Mouse (Mus musculus): ENCODE measurements around the gene Jmy. TPM values are rescaled to one million over a fixed set of nuclear protein-coding genes. Genes with fewer than 3 reads are reported as not detected.
A peak's percentile ranks its signal among the peaks of the same experiment; 100 is the strongest.

Jmy gene
- polyA plus RNA-seq, 1 experiment from 2014 or later = 10.8 TPM

GRCm38 (mm10) chr13:93499973-93500633 lies 495 bp upstream of the Jmy start:
- peak; percentile 16 for ATAC-seq (ENCODE audit: insufficient number of reproducible peaks, insufficient read depth, low FRiP score, low TSS enrichment)
- WGBS = 15% methylated on average over 12 of the region's 12 CpGs

DNA sequence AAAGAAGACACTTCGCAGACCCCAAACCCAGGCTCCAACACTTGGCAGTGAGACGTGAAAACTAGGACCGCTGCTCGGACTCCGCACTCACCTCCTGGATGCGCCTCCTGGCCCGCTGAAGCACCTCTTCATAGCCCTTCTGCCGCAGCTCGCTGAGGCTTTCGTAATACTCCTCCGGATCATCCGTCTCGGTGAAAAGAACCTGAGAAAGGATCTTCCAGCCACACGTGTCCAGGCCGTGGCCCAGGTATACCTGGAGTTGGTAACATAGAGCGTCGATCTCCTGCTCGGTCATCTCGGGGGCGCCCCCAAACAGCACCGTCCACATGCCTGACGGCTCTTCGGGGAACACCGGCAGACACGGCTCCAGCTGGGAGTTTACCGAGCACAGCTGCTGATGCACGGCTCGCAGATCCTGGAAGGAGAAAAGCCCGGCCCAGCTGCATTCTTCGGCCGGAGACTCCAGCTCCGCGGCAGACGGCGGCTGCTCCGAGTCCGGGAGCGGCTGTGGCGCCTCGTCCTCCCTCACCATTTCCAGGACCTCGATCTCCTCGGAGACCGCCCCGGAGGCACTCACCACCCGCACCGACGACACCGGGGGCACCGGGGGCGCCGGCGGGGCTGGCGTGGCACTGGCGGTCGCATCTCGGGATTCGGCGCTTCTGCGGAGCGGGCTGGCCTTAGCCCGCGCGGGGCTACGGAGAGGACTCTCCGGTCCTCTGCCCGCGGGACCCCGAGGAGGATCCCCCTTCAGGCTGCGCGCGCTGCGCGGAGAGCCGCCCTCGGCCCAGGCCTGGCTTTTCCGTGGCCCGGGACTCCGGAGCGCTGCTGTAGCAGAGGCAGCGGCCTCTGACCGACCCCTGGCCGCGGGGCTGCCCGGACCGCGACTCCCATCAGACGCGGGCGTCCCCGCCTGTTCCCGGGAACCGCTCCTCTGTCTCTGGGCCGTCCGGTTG lies 1.1 kb downstream of the Jmy start:
- under 1% methylated on average over 94 of the region's 94 CpGs for WGBS
- Histone ChIP-seq H3K4me3 (peak overlapping the region; percentile 98), H3K36me3 (no peaks in the 10 kb centered on the region), H3K9ac (peak overlapping the region; percentile 96), H3K4me2 (replicated peaks) (peak overlapping the region; percentile 70), H3K4me1 (peaks cover 9% of the 10 kb centered on the region), H3K27ac (peak overlapping the region; percentile 94), H3K27me3 (no peaks in the 10 kb centered on the region), H3K9me3 (no peaks in the 10 kb centered on the region)
- ATAC-seq (ENCODE audit: insufficient number of reproducible peaks, insufficient read depth, low FRiP score, low TSS enrichment) = peak; percentile 47

More at GRCm38 (mm10) chr13:93499973-93500633, 495 bp upstream of the Jmy start:
- H3K4me3 ChIP-seq = peak overlapping the region; percentile 98
- H3K36me3 ChIP-seq = no peaks in the 10 kb centered on the region
- peak overlapping the region; percentile 38; the same call in 1 of the 2 replicates for H3K9ac ChIP-seq
- no peaks in the 10 kb centered on the region for H3K9me3 ChIP-seq
- no peaks in the 10 kb centered on the region for H3K27me3 ChIP-seq
- H3K27ac ChIP-seq = peak overlapping the region; percentile 94
- H3K4me2 ChIP-seq (replicated peaks) = peak overlapping the region; percentile 70
- peaks cover 9% of the 10 kb centered on the region for H3K4me1 ChIP-seq

- Histone ChIP-seq H3K4me1 (peaks cover 9% of the 10 kb centered on the region), H3K9ac (peak overlapping the region; percentile 28; the same call in 1 of the 2 replicates), H3K27ac (no peak overlapping the region), H3K9me3 (no peaks in the 10 kb centered on the region), H3K36me3 (no peaks in the 10 kb centered on the region), H3K4me3 (peak overlapping the region; percentile 98), H3K27me3 (no peaks in the 10 kb centered on the region), H3K4me2 (replicated peaks) (peak overlapping the region; percentile 70)
- 33% methylated on average over 1 of the region's 1 CpGs for WGBS
- no peak for ATAC-seq (ENCODE audit: insufficient number of reproducible peaks, insufficient read depth, low FRiP score, low TSS enrichment)
Observed at GRCm38 (mm10) chr13:93496977-93497376, 2.6 kb downstream of the Jmy start.

GRCm38 (mm10) chr13:93488510-93488909 lies 11.1 kb downstream of the Jmy start:
- no peaks in the 10 kb centered on the region for H3K27me3 ChIP-seq
- no peaks in the 10 kb centered on the region for H3K9me3 ChIP-seq
- no peak overlapping the region for H3K27ac ChIP-seq
- H3K4me2 ChIP-seq (replicated peaks) = no peak overlapping the region
- no peak overlapping the region for H3K4me3 ChIP-seq
- peaks cover 9% of the 10 kb centered on the region; the same call in 1 of the 2 replicates for H3K36me3 ChIP-seq
- WGBS = 64% methylated on average over 2 of the region's 2 CpGs
- no peak for ATAC-seq (ENCODE audit: insufficient number of reproducible peaks, insufficient read depth, low FRiP score, low TSS enrichment)
- no peak overlapping the region for H3K9ac ChIP-seq
- no peaks in the 10 kb centered on the region for H3K4me1 ChIP-seq

DNA sequence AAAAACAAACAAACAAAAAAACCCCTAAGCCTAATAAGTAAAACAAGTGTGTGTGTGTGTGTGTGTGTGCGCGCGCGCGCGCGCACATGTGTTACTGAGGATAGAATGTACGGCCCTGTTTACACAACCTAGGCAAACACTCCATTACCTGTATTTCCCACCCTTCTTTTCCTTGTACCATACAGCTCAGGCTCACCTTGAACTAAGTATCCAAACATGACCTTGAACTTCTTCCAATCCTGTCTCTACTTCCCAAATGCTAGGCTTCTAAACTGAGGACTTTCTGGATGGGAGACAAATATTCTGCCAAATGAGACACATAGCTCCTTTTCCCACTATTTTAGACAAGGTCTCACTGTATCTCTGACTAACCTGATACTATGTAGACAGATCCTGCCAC lies 11.9 kb downstream of the Jmy start:
- Histone ChIP-seq H3K4me3 (no peak overlapping the region), H3K27me3 (no peaks in the 10 kb centered on the region), H3K9me3 (no peaks in the 10 kb centered on the region), H3K9ac (no peak overlapping the region), H3K4me2 (replicated peaks) (no peak overlapping the region), H3K27ac (no peak overlapping the region), H3K4me1 (no peaks in the 10 kb centered on the region), H3K36me3 (peaks cover 9% of the 10 kb centered on the region; the same call in 1 of the 2 replicates)
- WGBS = 97% methylated on average over 8 of the region's 8 CpGs
- no peak for ATAC-seq (ENCODE audit: insufficient number of reproducible peaks, insufficient read depth, low FRiP score, low TSS enrichment)

DNA sequence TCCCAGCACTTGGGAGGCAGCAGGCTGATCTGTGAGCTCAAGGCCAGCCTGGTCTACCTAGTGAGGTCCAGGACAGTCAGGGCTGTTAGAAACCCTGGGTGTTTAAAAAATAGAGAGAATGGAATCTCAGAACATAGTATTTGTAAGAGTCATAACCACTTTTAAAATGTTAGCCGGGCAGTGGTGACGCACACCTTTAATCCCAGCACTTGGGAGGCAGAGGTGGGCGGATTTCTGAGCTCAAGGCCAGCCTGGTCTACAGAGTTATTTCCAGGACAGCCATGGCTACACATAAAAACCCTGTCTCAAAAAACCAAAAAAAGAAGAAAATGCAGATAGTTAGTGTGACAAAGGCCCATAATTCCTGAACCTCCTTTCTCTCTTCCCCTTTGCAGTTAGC lies 15.3 kb downstream of the Jmy start:
- no peaks in the 10 kb centered on the region for H3K4me1 ChIP-seq
- peaks cover 8% of the 10 kb centered on the region; the same call in 1 of the 2 replicates for H3K36me3 ChIP-seq
- H3K4me2 ChIP-seq (replicated peaks) = no peak overlapping the region
- no peak overlapping the region for H3K27ac ChIP-seq
- H3K9ac ChIP-seq = no peak overlapping the region
- WGBS = 98% methylated on average over 3 of the region's 3 CpGs
- no peaks in the 10 kb centered on the region for H3K9me3 ChIP-seq
- H3K4me3 ChIP-seq = no peak overlapping the region
- H3K27me3 ChIP-seq = no peaks in the 10 kb centered on the region
- ATAC-seq (ENCODE audit: insufficient number of reproducible peaks, insufficient read depth, low FRiP score, low TSS enrichment) = no peak

- no peak overlapping the region for H3K4me3 ChIP-seq
- no peak overlapping the region for H3K9ac ChIP-seq
- H3K4me2 ChIP-seq (replicated peaks) = no peak overlapping the region
- H3K27me3 ChIP-seq = no peaks in the 10 kb centered on the region
- ATAC-seq (ENCODE audit: insufficient number of reproducible peaks, insufficient read depth, low FRiP score, low TSS enrichment) = no peak
- no peaks in the 10 kb centered on the region for H3K4me1 ChIP-seq
- peaks cover 8% of the 10 kb centered on the region; the same call in 1 of the 2 replicates for H3K36me3 ChIP-seq
- H3K27ac ChIP-seq = no peak overlapping the region
- no peaks in the 10 kb centered on the region for H3K9me3 ChIP-seq
- 96% methylated on average over 3 of the region's 3 CpGs for WGBS
Observed at GRCm38 (mm10) chr13:93481110-93481509, 18.5 kb downstream of the Jmy start.

- Histone ChIP-seq H3K4me2 (replicated peaks) (no peak overlapping the region), H3K9me3 (no peaks in the 10 kb centered on the region), H3K4me1 (no peaks in the 10 kb centered on the region), H3K4me3 (no peak overlapping the region), H3K27me3 (no peaks in the 10 kb centered on the region), H3K9ac (no peak overlapping the region), H3K36me3 (peaks cover 8% of the 10 kb centered on the region; the same call in 1 of the 2 replicates), H3K27ac (no peak overlapping the region)
- WGBS = 95% methylated on average over 3 of the region's 3 CpGs
- ATAC-seq (ENCODE audit: insufficient number of reproducible peaks, insufficient read depth, low FRiP score, low TSS enrichment) = no peak
Observed at GRCm38 (mm10) chr13:93478344-93478743, 21.3 kb downstream of the Jmy start.

DNA sequence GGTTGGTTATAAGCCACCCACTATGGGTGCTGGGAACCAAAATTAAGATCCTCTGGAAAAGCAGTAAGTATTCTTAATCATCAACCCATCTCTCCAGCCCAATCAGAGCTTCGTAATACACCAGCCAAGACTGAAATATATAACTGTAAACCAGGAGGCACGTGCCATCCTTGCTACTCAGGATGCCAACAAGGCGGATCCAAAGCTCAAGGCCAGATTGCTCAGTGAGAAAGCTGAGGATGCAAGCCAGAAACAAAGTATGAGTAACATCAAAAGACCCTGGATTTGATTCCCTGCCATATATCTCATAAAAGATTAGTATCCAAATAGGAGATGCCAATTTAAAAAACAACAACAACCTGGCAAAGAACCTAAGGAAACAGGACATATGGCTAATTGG lies 31.3 kb downstream of the Jmy start:
- Histone ChIP-seq H3K9me3 (no peaks in the 10 kb centered on the region), H3K27ac (no peak overlapping the region), H3K4me1 (no peaks in the 10 kb centered on the region; the same call in 1 of the 2 replicates), H3K4me2 (replicated peaks) (no peak overlapping the region), H3K9ac (no peak overlapping the region), H3K36me3 (peaks cover 24% of the 10 kb centered on the region), H3K27me3 (no peaks in the 10 kb centered on the region), H3K4me3 (no peak overlapping the region)
- 96% methylated on average over 3 of the region's 3 CpGs for WGBS
- no peak for ATAC-seq (ENCODE audit: insufficient number of reproducible peaks, insufficient read depth, low FRiP score, low TSS enrichment)

- no peak overlapping the region for H3K4me2 ChIP-seq (replicated peaks)
- H3K36me3 ChIP-seq = peaks cover 24% of the 10 kb centered on the region
- WGBS = 95% methylated on average over 7 of the region's 7 CpGs
- no peaks in the 10 kb centered on the region for H3K27me3 ChIP-seq
- H3K4me3 ChIP-seq = no peak overlapping the region
- H3K9ac ChIP-seq = no peak overlapping the region
- no peak overlapping the region for H3K27ac ChIP-seq
- no peaks in the 10 kb centered on the region for H3K4me1 ChIP-seq
- no peaks in the 10 kb centered on the region for H3K9me3 ChIP-seq
- no peak for ATAC-seq (ENCODE audit: insufficient number of reproducible peaks, insufficient read depth, low FRiP score, low TSS enrichment)
Observed at GRCm38 (mm10) chr13:93459566-93459965, 40.0 kb downstream of the Jmy start.

DNA sequence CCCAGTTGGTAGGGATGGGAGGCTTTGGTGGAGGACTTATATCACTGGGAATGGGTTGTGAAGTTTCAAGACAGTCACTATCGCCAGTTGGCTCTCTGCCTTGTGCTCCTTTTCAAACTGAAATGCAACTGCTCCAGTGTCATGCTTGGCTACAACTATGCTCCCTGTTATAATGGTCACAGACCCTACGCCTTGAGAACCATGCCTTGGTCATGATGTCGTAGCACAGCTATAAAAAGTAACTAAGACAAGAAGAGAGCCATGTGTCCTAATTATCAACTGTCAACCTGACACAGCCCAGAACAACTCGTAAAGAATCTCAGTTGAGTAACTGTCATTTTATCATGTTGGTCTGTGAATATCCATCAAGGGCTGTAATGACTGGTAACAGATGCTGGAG lies 41.0 kb downstream of the Jmy start:
- H3K27ac ChIP-seq = no peak overlapping the region
- H3K36me3 ChIP-seq = peaks cover 25% of the 10 kb centered on the region
- H3K4me2 ChIP-seq (replicated peaks) = no peak overlapping the region
- no peaks in the 10 kb centered on the region for H3K4me1 ChIP-seq
- H3K9ac ChIP-seq = no peak overlapping the region
- no peaks in the 10 kb centered on the region for H3K9me3 ChIP-seq
- H3K27me3 ChIP-seq = no peaks in the 10 kb centered on the region
- no peak for ATAC-seq (ENCODE audit: insufficient number of reproducible peaks, insufficient read depth, low FRiP score, low TSS enrichment)
- no peak overlapping the region for H3K4me3 ChIP-seq
- 95% methylated on average over 4 of the region's 4 CpGs for WGBS

- 90% methylated on average over 6 of the region's 6 CpGs for WGBS
- Histone ChIP-seq H3K9ac (no peak overlapping the region), H3K4me3 (no peak overlapping the region), H3K4me1 (no peaks in the 10 kb centered on the region), H3K9me3 (no peaks in the 10 kb centered on the region), H3K27me3 (no peaks in the 10 kb centered on the region), H3K27ac (no peak overlapping the region), H3K4me2 (replicated peaks) (no peak overlapping the region), H3K36me3 (peaks cover 25% of the 10 kb centered on the region)
- no peak for ATAC-seq (ENCODE audit: insufficient number of reproducible peaks, insufficient read depth, low FRiP score, low TSS enrichment)
Observed at GRCm38 (mm10) chr13:93453275-93453674, 46.3 kb downstream of the Jmy start.
